Mouse (Mus musculus) lung, embryonic 15.5 days (tissue): ENCODE measurements at regions not wholly inside any gene's neighbourhood (a gene's known extent, or its start where the extent isn't known, plus 50 kb on each side); places are given as distances from the start of the nearest gene placed in this dataset.

ENCODE experiments used
- ATAC-seq: fragments of 200-750 bp; cut with Nextera tagmentation; 2 replicates; pipeline ENCODE4 v1.8.0; 2017; ENCODE audit warnings: moderate number of reproducible peaks, borderline replicate concordance; ENCODE audit not compliant: low FRiP score, low TSS enrichment; ENCODE audit errors: extremely low read depth
- H3K27ac ChIP-seq: fragments of 300-500 bp; sonication (generic); 2 replicates; pipeline ENCODE4 v1.5.1; 2015; ENCODE audit warnings: moderate library complexity, mild to moderate bottlenecking, inconsistent platforms
- H3K27me3 ChIP-seq: fragments of 300-500 bp; sonication (generic); 2 replicates; pipeline ENCODE4 v1.6.1; 2015; ENCODE audit warnings: inconsistent platforms
- H3K36me3 ChIP-seq: fragments of 300-500 bp; sonication (generic); 2 replicates; pipeline ENCODE4 v1.6.1; 2015; ENCODE audit warnings: inconsistent platforms
- H3K4me1 ChIP-seq: fragments of 300-500 bp; sonication (generic); 2 replicates; pipeline ENCODE4 v1.6.1; 2015; ENCODE audit warnings: inconsistent platforms
- H3K4me2 ChIP-seq: fragments of 300-500 bp; sonication (generic); 2 replicates; pipeline ENCODE4 v1.6.1; 2015; ENCODE audit warnings: inconsistent platforms, mild to moderate bottlenecking, moderate library complexity
- H3K4me3 ChIP-seq: fragments of 300-500 bp; sonication (generic); 2 replicates; pipeline ENCODE4 v1.5.1; 2015; ENCODE audit warnings: mild to moderate bottlenecking, inconsistent platforms
- H3K9ac ChIP-seq: fragments of 300-500 bp; sonication (generic); 2 replicates; pipeline ENCODE4 v1.6.1; 2015; ENCODE audit warnings: inconsistent platforms
- H3K9me3 ChIP-seq: fragments of 300-500 bp; sonication (generic); 2 replicates; pipeline ENCODE4 v1.6.1; 2016; ENCODE audit warnings: inconsistent platforms
- WGBS: fragments of 180-500 bp; shearing (Covaris S2); methylation state at CpG from one replicate; pipeline ENCODE4 v1.1.7; 2015; 5-methylcytosine and 5-hydroxymethylcytosine counted together

DNA sequence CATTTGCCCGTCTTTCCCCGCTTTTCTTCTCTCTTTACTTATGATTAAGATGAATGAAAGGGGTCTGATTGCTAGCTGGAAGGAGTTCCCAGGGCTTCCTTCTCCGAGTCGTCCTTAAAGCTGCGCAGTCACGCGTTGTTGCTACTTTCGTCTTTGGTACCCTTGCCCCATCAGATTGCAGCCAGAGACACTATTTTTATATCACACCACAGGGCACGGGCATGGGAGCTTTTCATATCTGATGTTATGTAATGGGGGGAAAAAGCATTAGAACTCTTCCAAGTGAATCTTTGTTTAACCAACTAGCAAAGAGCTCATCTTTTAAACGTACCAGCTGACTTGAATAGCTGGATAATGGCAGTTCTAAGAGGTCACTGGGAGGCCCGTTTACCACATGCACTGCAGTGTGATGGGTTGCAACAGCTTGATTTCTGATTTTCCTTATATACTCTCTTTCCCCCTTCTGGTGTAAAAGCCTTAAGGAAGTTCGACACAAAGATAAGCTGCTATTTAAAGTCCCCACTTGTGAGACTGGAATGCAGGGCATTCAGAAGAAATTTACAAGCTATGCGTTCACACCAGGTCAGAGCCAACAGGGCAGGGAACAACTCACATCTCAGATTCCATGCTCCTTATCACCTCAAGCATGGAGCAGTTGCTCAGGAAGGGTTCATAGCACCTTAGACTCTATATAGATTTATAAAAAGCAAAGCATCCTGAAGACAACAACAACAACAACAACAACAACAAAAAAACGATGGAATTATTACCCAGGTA lies 55.5 kb upstream of the Prickle1 start:
- no peak overlapping the region for H3K4me2 ChIP-seq
- 52% methylated on average over 14 of the region's 14 CpGs for WGBS

DNA sequence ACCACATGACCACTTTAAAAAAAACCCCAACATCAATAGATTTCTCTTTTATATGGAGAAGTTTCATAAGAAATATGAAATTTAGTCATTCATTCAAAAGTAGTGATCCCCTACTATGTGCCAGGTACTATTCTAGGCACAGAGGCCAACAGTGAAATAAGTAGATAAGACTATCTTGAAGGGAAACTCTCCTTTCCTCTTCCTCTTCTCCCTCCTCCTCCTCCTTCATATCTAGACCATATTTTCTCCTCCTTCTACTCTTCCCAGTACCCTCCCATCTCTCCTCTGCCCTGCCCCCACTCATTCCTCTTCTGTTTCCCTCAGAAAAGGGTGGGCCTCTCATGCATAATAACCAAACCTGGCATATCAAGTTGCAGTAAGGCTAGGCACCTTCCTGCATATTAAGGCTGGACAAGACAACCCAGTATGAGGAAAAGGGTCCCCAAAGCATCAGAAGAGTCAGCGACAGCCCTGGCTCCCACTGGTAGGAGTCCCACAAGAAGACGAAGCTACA lies 54.4 kb upstream of the Prickle1 start:
- Histone ChIP-seq H3K4me2 (no peak overlapping the region), H3K4me1 (peaks cover 6% of the 10 kb centered on the region), H3K9ac (no peak overlapping the region), H3K4me3 (no peak overlapping the region), H3K27ac (no peak overlapping the region), H3K36me3 (no peaks in the 10 kb centered on the region), H3K9me3 (no peaks in the 10 kb centered on the region), H3K27me3 (no peaks in the 10 kb centered on the region)
- WGBS = 87% methylated on average over 2 of the region's 2 CpGs
- no peak for ATAC-seq

More for the DNA sequence above, 55.5 kb upstream of the Prickle1 start:
- Histone ChIP-seq H3K4me3 (no peak overlapping the region), H3K36me3 (no peaks in the 10 kb centered on the region), H3K27me3 (no peaks in the 10 kb centered on the region), H3K9me3 (no peaks in the 10 kb centered on the region), H3K4me1 (peaks cover 11% of the 10 kb centered on the region), H3K9ac (no peak overlapping the region), H3K27ac (no peak overlapping the region; the same call in 1 of the 2 replicates)
- no peak for ATAC-seq

DNA sequence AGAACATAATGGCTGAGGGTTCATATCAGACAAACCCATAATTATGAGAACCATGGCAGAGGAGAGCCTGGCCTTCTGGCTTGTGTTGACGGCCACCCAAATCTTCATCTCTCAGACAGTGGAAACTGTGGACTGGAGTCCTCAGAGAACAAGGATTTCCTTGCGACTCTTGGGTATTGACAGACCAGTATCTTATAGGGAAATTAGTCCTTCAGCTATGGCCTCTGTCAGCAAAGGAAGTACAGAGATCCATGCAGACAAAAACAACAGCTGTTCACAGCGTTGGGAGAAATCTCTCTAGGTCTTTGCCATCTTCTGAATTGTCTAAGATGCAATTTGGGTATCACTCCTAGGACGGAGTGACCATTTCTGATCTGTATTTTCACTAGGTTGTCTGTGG lies 53.0 kb upstream of the Prickle1 start:
- no peaks in the 10 kb centered on the region for H3K9me3 ChIP-seq
- no peak overlapping the region for H3K9ac ChIP-seq
- H3K4me1 ChIP-seq = peaks cover 6% of the 10 kb centered on the region
- H3K27me3 ChIP-seq = no peaks in the 10 kb centered on the region
- no peak overlapping the region for H3K4me3 ChIP-seq
- no peaks in the 10 kb centered on the region for H3K36me3 ChIP-seq
- WGBS = 71% methylated on average over 4 of the region's 4 CpGs
- H3K27ac ChIP-seq = no peak overlapping the region
- ATAC-seq = no peak
- H3K4me2 ChIP-seq = no peak overlapping the region

DNA sequence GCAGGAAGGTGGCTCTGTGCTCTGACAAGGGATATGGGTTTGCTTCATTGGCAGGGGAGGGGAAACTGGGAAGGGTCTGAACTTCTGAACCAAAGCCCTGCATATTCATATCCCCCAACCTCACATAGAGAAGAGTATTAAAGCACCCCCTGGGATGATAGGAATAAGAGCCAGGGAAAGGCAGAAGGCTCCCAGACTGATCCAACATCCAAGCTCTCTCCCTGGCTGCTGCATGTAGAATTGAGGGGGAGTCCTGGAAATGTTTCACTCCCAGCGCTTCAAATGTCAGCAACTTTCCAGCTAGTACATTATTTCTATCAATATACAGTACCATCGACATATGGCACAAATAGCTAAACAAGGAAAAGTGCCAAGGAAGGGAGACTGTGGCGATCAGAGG lies 51.1 kb upstream of the Prickle1 start:
- H3K27ac ChIP-seq = no peak overlapping the region
- no peaks in the 10 kb centered on the region for H3K36me3 ChIP-seq
- no peak for ATAC-seq
- H3K9me3 ChIP-seq = no peaks in the 10 kb centered on the region
- no peaks in the 10 kb centered on the region for H3K27me3 ChIP-seq
- H3K9ac ChIP-seq = no peak overlapping the region
- no peak overlapping the region for H3K4me2 ChIP-seq
- no peak overlapping the region for H3K4me3 ChIP-seq
- WGBS = 76% methylated on average over 3 of the region's 3 CpGs
- peaks cover 6% of the 10 kb centered on the region for H3K4me1 ChIP-seq

DNA sequence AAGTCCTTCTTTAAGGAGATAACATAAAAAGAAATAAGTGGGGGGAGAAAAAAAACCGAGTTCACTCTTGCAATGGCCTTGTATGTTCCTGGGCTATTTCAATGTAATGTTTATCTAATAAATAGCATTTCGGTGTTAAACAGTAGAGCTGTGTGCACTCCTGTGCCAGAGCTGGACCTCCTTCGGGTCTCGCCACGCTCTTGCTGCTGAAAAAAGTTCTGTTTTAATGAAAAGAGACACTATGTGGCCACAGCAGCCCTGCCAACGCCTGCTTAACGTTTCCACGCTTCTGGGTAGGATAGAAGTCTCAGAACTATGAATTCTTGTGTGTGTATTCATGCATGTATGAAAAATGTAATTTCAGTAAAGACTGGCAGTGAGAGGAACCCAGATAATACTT lies 50.3 kb upstream of the Prickle1 start:
- Histone ChIP-seq H3K27ac (no peak overlapping the region), H3K4me2 (no peak overlapping the region), H3K4me3 (no peak overlapping the region), H3K9me3 (no peaks in the 10 kb centered on the region), H3K9ac (no peak overlapping the region), H3K36me3 (no peaks in the 10 kb centered on the region), H3K4me1 (peaks cover 2% of the 10 kb centered on the region), H3K27me3 (no peaks in the 10 kb centered on the region)
- WGBS = 59% methylated on average over 8 of the region's 8 CpGs
- no peak for ATAC-seq
